In the genomic region with DNA sequence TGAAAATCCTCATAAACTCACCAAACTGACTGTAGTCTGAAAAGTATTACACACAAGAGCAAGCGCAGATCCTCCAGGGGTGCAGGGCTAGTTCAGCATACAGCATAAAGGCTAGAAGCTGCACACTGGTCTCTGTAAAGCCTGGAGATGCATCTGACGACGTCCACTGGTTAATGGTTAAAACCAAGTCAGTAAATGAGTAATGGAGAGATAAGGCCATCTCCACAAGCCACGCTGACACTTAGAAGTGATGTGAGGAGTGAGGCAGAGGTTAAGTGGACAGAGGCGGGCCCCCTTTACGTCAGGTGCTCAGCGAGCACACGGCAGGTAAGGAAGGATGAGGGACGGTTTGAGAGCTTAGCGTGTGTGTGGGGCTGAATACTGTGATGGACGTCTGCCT, we compare ENCODE assay signal across 11 mouse cellular contexts.
"Had no signal": no experiment of that assay in that cellular context is flagged by ENCODE, and none has a peak within 500 bp of the region (broad histone marks: within the 10 kb centered on the region; RNA-seq: fewer than 3 reads in every experiment).

No protein-coding gene starts in this region.

- H3K9me3 ChIP-seq: limb, embryonic 12.5 days; midbrain, embryonic 12.5 days had no signal

- H3K4me1 ChIP-seq: limb, embryonic 12.5 days; midbrain, embryonic 12.5 days had no signal

- H3K9ac ChIP-seq: limb, embryonic 12.5 days; midbrain, embryonic 12.5 days had no signal

- H3K27ac ChIP-seq: kidney, postnatal 0 days; limb, embryonic 12.5 days; midbrain, embryonic 12.5 days had no signal

- DNase-seq: kidney, adult 9 months; kidney, postnatal 36 days; layer of hippocampus, adult 9-11 months; layer of hippocampus, postnatal 36 days; right cerebral cortex, adult 18-20 months; right cerebral cortex, postnatal 25 days; thymus, postnatal 4 days had no signal

- H3K4me3 ChIP-seq: limb, embryonic 12.5 days; midbrain, embryonic 12.5 days had no signal

- ATAC-seq: midbrain, embryonic 16.5 days had no signal

- H3K4me2 ChIP-seq: limb, embryonic 12.5 days; midbrain, embryonic 12.5 days had no signal

- H3K27me3 ChIP-seq: limb, embryonic 12.5 days; midbrain, embryonic 12.5 days had no signal
